12 mouse cellular contexts compared by ENCODE assay signal in the genomic region with DNA sequence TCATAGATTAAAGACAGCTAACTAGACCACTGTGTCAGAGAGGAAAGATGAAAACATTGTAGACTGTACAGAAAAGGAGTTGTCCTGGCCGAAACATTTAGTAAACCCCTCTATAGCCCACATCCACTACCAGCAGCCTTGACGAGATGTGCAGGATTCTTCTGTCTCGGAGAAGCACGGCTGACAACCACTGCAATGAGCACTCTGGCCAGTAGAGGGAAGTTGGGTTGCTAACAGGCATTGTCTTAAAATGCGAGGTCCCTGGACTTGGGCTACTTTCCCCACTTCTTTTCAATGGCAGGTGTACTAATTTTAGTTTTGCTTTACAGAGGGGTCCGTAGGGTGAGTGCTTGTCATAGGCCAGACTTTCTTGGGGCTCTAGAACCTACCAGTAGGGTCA. TPM values are rescaled to one million over a fixed set of nuclear protein-coding genes. Genes with fewer than 3 reads are reported as not detected.
DNase-seq lines count a peak whose midpoint lies in the region; ATAC-seq and TF ChIP-seq lines count a peak whose summit lies in the region.
"Had no signal": no experiment of that assay in that cellular context is flagged by ENCODE, and none has a peak within 500 bp of the region (broad histone marks: within the 10 kb centered on the region; RNA-seq: fewer than 3 reads in every experiment).

No protein-coding gene starts in this region.

- peak; percentile 40; the same call in 1 of the 2 replicates for TF ChIP-seq CTCF in testis, adult 2 months (IDR thresholded peaks at IDR 0.05; ENCODE audit: control insufficient read depth, insufficient read depth, insufficient replicate concordance, low read depth, low read length)
- peak; percentile 68 for TF ChIP-seq CTCF in stomach, postnatal 0 days (IDR thresholded peaks at IDR 0.05; ENCODE audit: low read depth)

- peaks cover 12% of the 10 kb centered on the region for H3K36me3 ChIP-seq in testis, adult 2 months (ENCODE audit: control insufficient read depth, insufficient read depth, low read length)
- peaks cover 19% of the 10 kb centered on the region for H3K36me3 ChIP-seq in stomach, postnatal 0 days (ENCODE audit: control insufficient read depth, insufficient read depth, low read length)

- H3K4me2 ChIP-seq in stomach, postnatal 0 days (replicated peaks; ENCODE audit: low read depth) = no peak overlapping the region
- H3K4me2 ChIP-seq: heart, embryonic 15.5 days; lung, embryonic 15.5 days; neural tube, embryonic 12.5 days had no signal

- no peaks in the 10 kb centered on the region for H3K9me3 ChIP-seq in stomach, postnatal 0 days (ENCODE audit: control insufficient read depth, low read length)
- H3K9me3 ChIP-seq: forebrain, embryonic 10.5 days; heart, embryonic 15.5 days; lung, embryonic 15.5 days; neural tube, embryonic 12.5 days had no signal

- no peak for TF ChIP-seq EP300 in stomach, postnatal 0 days (optimal IDR thresholded peaks at IDR 0.05)

- 60% methylated on average over 6 of the region's 6 CpGs for WGBS in stomach, postnatal 0 days

- H3K27ac ChIP-seq in testis, adult 2 months (ENCODE audit: control insufficient read depth, insufficient read depth, low read depth, low read length) = no peak overlapping the region
- H3K27ac ChIP-seq in stomach, postnatal 0 days (replicated peaks) = no peak overlapping the region
- H3K27ac ChIP-seq: forebrain, embryonic 10.5 days; heart, embryonic 15.5 days; lung, embryonic 15.5 days; neural tube, embryonic 12.5 days had no signal

- H3K9ac ChIP-seq in stomach, postnatal 0 days (ENCODE audit: low read length) = no peak overlapping the region
- H3K9ac ChIP-seq: heart, embryonic 15.5 days; lung, embryonic 15.5 days; neural tube, embryonic 12.5 days had no signal

- no peak for ATAC-seq in stomach, postnatal 0 days (ENCODE audit: low FRiP score, low TSS enrichment)

- no peaks in the 10 kb centered on the region for H3K27me3 ChIP-seq in testis, adult 2 months (ENCODE audit: control insufficient read depth, insufficient read depth, low read length)
- no peaks in the 10 kb centered on the region for H3K27me3 ChIP-seq in stomach, postnatal 0 days (ENCODE audit: control insufficient read depth, insufficient read depth, low read length)
- H3K27me3 ChIP-seq: heart, embryonic 15.5 days; lung, embryonic 15.5 days; neural tube, embryonic 12.5 days had no signal

- DNase-seq in cerebellum, postnatal 10 days = peak; percentile 49 to 54
- DNase-seq in cerebellum, adult 11-12 months = no peak
- DNase-seq in kidney, postnatal 4 days = peak; percentile 52 to 59
- no peak for DNase-seq in kidney, adult 18-20 months
- DNase-seq in testis, postnatal 14 days (ENCODE audit: low spot score) = no peak
- DNase-seq in stomach, postnatal 0 days (ENCODE audit: low spot score) = peak; percentile 29
- DNase-seq in thymus, postnatal 36 days = no peak

- no peaks in the 10 kb centered on the region for H3K4me1 ChIP-seq in testis, adult 2 months (ENCODE audit: control insufficient read depth, insufficient read depth, low read length)
- H3K4me1 ChIP-seq in stomach, postnatal 0 days (replicated peaks; ENCODE audit: control insufficient read depth, insufficient read depth) = no peaks in the 10 kb centered on the region
- H3K4me1 ChIP-seq: forebrain, embryonic 10.5 days; heart, embryonic 15.5 days; lung, embryonic 15.5 days; neural tube, embryonic 12.5 days had no signal

- TF ChIP-seq POLR2A in testis, adult 2 months (IDR thresholded peaks at IDR 0.05; ENCODE audit: control insufficient read depth, low read depth, low read length) = no peak

- H3K4me3 ChIP-seq in testis, adult 2 months (ENCODE audit: control insufficient read depth, low read depth, low read length) = no peak overlapping the region
- no peak overlapping the region for H3K4me3 ChIP-seq in stomach, postnatal 0 days (ENCODE audit: low read depth, low read length)
- H3K4me3 ChIP-seq: forebrain, embryonic 10.5 days; heart, embryonic 15.5 days; lung, embryonic 15.5 days; neural tube, embryonic 12.5 days had no signal

RNA-seq across cellular contexts. Expression of gene Ap1b1, which starts 30.9 kb away (rescaled TPM):
- 27.7 and 33.3 TPM in 2 replicates for polyA plus RNA-seq in testis, adult 2 months (2012; rRNA removed)
- polyA plus RNA-seq in stomach, postnatal 0 days (2015; fragmentation: Nextera tagmentation; extraction: Ambion mirVana) = 41.8 and 43.3 TPM in 2 replicates

RNA-seq across cellular contexts. Expression of gene Rasl10a, which starts 40.4 kb away (rescaled TPM):
- 2.5 and 3.9 TPM in 2 replicates for polyA plus RNA-seq in testis, adult 2 months (2012; rRNA removed)
- 1.6 and 1.9 TPM in 2 replicates for polyA plus RNA-seq in stomach, postnatal 0 days (2015; fragmentation: Nextera tagmentation; extraction: Ambion mirVana)

RNA-seq across cellular contexts. Expression of gene Gas2l1, which starts 47.6 kb away (rescaled TPM):
- polyA plus RNA-seq in testis, adult 2 months (2012; rRNA removed) = 116 and 124 TPM in 2 replicates
- 21.4 and 24.8 TPM in 2 replicates for polyA plus RNA-seq in stomach, postnatal 0 days (2015; fragmentation: Nextera tagmentation; extraction: Ambion mirVana)

Comparison
In these comparisons a context has a peak if more than half of its experiments do, and no peak if none do; other contexts are left out.
1. DNase-seq: peak in cerebellum, postnatal 10 days (2 of 2), kidney, postnatal 4 days (2 of 2) and stomach, postnatal 0 days (single experiment); none in cerebellum, adult 11-12 months (single experiment), kidney, adult 18-20 months (single experiment), testis, postnatal 14 days (single experiment) and thymus, postnatal 36 days (0 of 2).